Mouse (Mus musculus): ENCODE data around the gene Oaz1. TPM values are rescaled to one million over a fixed set of nuclear protein-coding genes. Genes with fewer than 3 reads are reported as not detected.

Gene Oaz1
- 1,751 and 1,885 TPM in 2 replicates for polyA plus RNA-seq (2015; fragmentation: Nextera tagmentation; extraction: Ambion mirVana)

DNA sequence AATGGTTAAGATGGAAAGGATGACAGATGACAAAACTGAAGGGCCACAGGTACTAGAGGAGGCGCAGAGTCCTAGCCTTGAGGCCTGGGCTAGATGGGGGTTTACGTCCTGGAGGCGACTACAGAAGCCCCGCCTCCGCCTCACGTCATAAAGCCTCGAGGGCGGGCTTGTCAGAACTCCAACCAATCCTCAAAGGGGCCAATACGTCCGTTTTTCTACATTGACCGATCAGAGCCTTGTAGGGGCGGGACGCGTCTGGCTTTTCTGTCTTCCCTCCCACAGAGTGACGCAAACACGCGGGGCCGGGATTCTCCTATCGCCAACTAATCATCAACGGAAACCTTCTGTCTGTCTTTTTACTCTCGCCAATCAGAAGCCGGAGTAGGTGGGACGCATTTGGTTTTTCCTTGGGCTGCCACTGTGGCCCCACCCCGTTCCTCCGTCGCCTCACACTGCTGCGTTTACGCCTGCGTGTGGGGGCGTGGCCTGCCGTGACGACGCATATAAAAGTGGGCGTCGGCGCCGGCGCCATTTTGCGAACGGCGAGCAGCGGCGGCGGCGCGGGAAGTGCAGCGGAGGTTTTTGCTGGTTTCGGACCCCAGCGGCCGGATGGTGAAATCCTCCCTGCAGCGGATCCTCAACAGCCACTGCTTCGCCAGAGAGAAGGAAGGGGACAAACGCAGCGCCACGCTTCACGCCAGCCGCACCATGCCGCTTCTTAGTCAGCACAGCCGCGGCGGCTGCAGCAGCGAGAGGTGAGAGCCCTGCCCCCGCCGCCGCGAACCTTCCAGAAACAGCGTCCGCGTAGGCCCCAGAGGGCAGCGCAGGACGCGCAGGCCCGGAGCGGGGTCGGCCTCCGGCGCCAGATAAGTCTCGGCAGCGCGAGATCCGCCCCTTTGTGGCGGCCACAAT lies at the start of gene Oaz1:
Gene Oaz1, plus strand, starts transcription at position 506 of the 912 bp plus-strand sequence.
- Histone ChIP-seq H3K9ac (peak within 1 kb of the TSS; percentile 97), H3K9me3 (replicated peaks) (no peaks in the 10 kb centered on the region)
- ATAC-seq (ENCODE audit: insufficient number of reproducible peaks, low FRiP score, low TSS enrichment, low read depth), result peak; percentile 98

GRCm38 (mm10) chr10:80777123-80777522 lies 49.3 kb upstream of the Oaz1 start:
- Histone ChIP-seq H3K4me3 (replicated peaks) (no peak overlapping the region), H3K9ac (no peak overlapping the region), H3K27me3 (no peaks in the 10 kb centered on the region), H3K36me3 (peaks cover 93% of the 10 kb centered on the region), H3K9me3 (replicated peaks) (no peaks in the 10 kb centered on the region), H3K4me2 (replicated peaks) (no peak overlapping the region), H3K27ac (replicated peaks) (no peak overlapping the region), H3K4me1 (peaks cover 32% of the 10 kb centered on the region)
- 85% methylated on average over 5 of the region's 5 CpGs for WGBS
- ATAC-seq (ENCODE audit: insufficient number of reproducible peaks, low FRiP score, low TSS enrichment, low read depth), result no peak

More for the DNA sequence above, at the start of gene Oaz1:
- H3K27me3 ChIP-seq, result no peaks in the 10 kb centered on the region
- peaks cover 35% of the 10 kb centered on the region for H3K4me1 ChIP-seq
- peak within 1 kb of the TSS; percentile 71 for H3K4me3 ChIP-seq (replicated peaks)
- peak within 1 kb of the TSS; percentile 93 for H3K4me2 ChIP-seq (replicated peaks)
- WGBS, result under 1% methylated on average over 80 of the region's 82 CpGs
- H3K36me3 ChIP-seq, result peaks cover 18% of the 10 kb centered on the region
- H3K27ac ChIP-seq (replicated peaks), result peak within 1 kb of the TSS; percentile 91

- H3K9ac ChIP-seq, result no peak overlapping the region
- H3K36me3 ChIP-seq, result peaks cover 97% of the 10 kb centered on the region
- ATAC-seq (ENCODE audit: insufficient number of reproducible peaks, low FRiP score, low TSS enrichment, low read depth), result no peak
- H3K4me2 ChIP-seq (replicated peaks), result no peak overlapping the region
- H3K4me3 ChIP-seq (replicated peaks), result no peak overlapping the region
- no peaks in the 10 kb centered on the region for H3K27me3 ChIP-seq
- no peaks in the 10 kb centered on the region for H3K9me3 ChIP-seq (replicated peaks)
- no peak overlapping the region for H3K27ac ChIP-seq (replicated peaks)
- H3K4me1 ChIP-seq, result peaks cover 16% of the 10 kb centered on the region
These were observed 46.9 kb upstream of the Oaz1 start for GRCm38 (mm10) chr10:80779565-80779964.

DNA sequence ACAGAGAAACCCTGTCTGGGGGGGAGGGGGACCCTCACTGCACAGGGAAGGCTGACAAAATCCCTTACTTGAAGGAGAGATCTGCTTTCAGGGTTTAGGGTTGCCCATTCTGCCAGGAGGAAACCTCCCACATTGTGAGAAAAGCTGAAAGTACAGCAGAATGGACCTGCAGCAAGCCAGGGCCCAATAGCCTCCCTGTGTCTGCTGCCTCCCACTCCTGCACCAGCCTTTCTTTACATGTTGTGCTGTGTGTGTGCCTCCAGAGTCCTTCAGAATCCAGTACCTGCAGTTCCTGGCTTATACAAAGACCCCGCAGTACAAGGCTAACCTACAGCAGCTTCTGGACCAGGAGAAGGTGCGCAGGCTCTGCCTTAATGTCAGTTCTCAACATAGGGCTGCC lies 42.2 kb upstream of the Oaz1 start:
- Histone ChIP-seq H3K4me1 (no peaks in the 10 kb centered on the region), H3K9me3 (replicated peaks) (no peaks in the 10 kb centered on the region), H3K9ac (no peak overlapping the region), H3K4me2 (replicated peaks) (no peak overlapping the region), H3K27me3 (no peaks in the 10 kb centered on the region), H3K27ac (replicated peaks) (no peak overlapping the region), H3K4me3 (replicated peaks) (no peak overlapping the region), H3K36me3 (peaks cover 99% of the 10 kb centered on the region)
- no peak for ATAC-seq (ENCODE audit: insufficient number of reproducible peaks, low FRiP score, low TSS enrichment, low read depth)
- WGBS, result 98% methylated on average over 2 of the region's 2 CpGs

- 87% methylated on average over 12 of the region's 12 CpGs for WGBS
- Histone ChIP-seq H3K4me1 (no peaks in the 10 kb centered on the region), H3K4me2 (replicated peaks) (no peak overlapping the region), H3K9ac (no peak overlapping the region), H3K9me3 (replicated peaks) (no peaks in the 10 kb centered on the region), H3K36me3 (peaks cover 97% of the 10 kb centered on the region), H3K27ac (replicated peaks) (no peak overlapping the region), H3K4me3 (replicated peaks) (no peak overlapping the region), H3K27me3 (no peaks in the 10 kb centered on the region)
- no peak for ATAC-seq (ENCODE audit: insufficient number of reproducible peaks, low FRiP score, low TSS enrichment, low read depth)
These were observed 41.6 kb upstream of the Oaz1 start for GRCm38 (mm10) chr10:80784871-80785270.

DNA sequence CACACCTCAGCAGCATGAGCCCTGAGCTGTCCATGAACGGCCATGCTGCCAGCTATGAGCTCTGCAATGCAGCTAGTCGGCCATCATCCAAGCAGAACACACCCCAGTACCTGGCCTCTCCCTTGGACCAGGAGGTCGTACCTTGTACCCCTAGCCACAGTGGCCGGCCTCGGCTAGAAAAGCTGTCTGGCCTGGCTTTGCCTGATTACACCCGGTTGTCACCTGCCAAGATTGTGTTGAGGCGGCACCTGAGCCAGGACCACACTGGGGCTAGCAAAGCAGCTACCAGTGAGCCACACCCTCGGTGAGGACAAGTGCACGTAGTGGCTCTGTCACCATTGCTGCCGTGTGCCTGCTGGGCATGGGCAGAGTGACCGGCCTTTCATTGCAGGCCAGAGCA lies 40.5 kb upstream of the Oaz1 start:
- no peaks in the 10 kb centered on the region for H3K4me1 ChIP-seq
- no peak for ATAC-seq (ENCODE audit: insufficient number of reproducible peaks, low FRiP score, low TSS enrichment, low read depth)
- peaks cover 98% of the 10 kb centered on the region for H3K36me3 ChIP-seq
- H3K27me3 ChIP-seq, result no peaks in the 10 kb centered on the region
- WGBS, result 94% methylated on average over 11 of the region's 11 CpGs
- no peak overlapping the region for H3K27ac ChIP-seq (replicated peaks)
- no peak overlapping the region for H3K9ac ChIP-seq
- H3K4me3 ChIP-seq (replicated peaks), result no peak overlapping the region
- no peak overlapping the region for H3K4me2 ChIP-seq (replicated peaks)
- H3K9me3 ChIP-seq (replicated peaks), result no peaks in the 10 kb centered on the region

DNA sequence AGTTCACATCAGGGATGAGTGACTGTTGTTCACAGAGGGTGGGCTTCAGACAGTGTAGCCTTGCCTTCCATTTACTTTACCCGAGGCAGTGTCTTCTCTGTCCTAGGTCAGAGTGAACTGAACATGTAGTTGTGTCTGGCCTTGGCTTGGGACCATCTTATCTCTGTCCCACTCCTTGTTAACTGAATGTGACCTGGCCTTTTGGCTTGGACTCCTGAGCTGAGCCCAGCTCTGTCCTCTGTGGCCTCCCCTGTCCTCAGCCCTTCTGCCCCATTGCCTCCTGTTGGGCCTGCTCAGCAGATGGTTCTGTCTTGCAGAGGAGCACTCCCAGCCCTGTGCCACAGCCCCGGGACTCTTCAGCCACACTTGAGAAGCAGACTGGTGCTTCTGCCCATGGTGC lies 38.9 kb upstream of the Oaz1 start:
- H3K27ac ChIP-seq (replicated peaks), result no peak overlapping the region
- no peak for ATAC-seq (ENCODE audit: insufficient number of reproducible peaks, low FRiP score, low TSS enrichment, low read depth)
- no peak overlapping the region for H3K4me3 ChIP-seq (replicated peaks)
- H3K4me1 ChIP-seq, result no peaks in the 10 kb centered on the region
- WGBS, result 73% methylated on average over 2 of the region's 2 CpGs
- peaks cover 98% of the 10 kb centered on the region for H3K36me3 ChIP-seq
- no peaks in the 10 kb centered on the region for H3K27me3 ChIP-seq
- H3K9me3 ChIP-seq (replicated peaks), result no peaks in the 10 kb centered on the region
- no peak overlapping the region for H3K4me2 ChIP-seq (replicated peaks)
- no peak overlapping the region for H3K9ac ChIP-seq

DNA sequence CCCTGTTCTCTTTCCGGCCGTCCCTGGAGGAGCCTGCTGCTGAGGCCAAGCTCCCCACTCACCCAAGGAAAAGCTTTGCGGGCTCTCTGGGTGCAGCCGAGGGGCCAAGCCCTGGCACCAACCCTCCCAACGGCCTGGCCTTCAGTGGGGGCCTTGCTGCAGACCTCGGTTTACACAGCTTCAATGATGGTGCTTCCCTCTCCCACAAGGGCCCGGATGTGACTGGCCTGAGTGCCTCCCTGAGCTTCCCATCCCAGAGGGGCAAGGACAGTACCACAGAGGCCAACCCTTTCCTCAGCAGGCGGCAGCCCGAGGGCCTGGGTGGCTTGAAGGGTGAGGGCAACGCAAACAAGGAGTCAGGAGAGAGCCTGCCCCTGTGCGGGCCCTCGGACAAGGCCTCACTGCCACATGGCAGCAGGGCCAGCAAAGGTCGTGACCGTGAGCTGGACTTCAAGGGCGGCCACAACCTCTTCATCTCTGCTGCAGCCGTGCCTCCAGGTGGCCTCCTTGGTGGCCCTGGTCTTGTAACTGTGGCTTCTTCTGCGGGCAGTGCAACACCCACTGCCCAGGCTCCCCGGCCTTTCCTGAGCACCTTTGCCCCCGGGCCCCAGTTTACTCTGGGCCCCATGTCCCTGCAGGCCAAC lies 35.6 kb upstream of the Oaz1 start:
- no peak for ATAC-seq (ENCODE audit: insufficient number of reproducible peaks, low FRiP score, low TSS enrichment, low read depth)
- Histone ChIP-seq H3K9ac (no peak overlapping the region), H3K36me3 (peaks cover 98% of the 10 kb centered on the region), H3K4me3 (replicated peaks) (no peak overlapping the region), H3K27ac (replicated peaks) (no peak overlapping the region), H3K4me2 (replicated peaks) (no peak overlapping the region), H3K4me1 (peaks cover 3% of the 10 kb centered on the region; the same call in 1 of the 2 replicates), H3K9me3 (replicated peaks) (no peaks in the 10 kb centered on the region), H3K27me3 (no peaks in the 10 kb centered on the region)
- 87% methylated on average over 19 of the region's 19 CpGs for WGBS

DNA sequence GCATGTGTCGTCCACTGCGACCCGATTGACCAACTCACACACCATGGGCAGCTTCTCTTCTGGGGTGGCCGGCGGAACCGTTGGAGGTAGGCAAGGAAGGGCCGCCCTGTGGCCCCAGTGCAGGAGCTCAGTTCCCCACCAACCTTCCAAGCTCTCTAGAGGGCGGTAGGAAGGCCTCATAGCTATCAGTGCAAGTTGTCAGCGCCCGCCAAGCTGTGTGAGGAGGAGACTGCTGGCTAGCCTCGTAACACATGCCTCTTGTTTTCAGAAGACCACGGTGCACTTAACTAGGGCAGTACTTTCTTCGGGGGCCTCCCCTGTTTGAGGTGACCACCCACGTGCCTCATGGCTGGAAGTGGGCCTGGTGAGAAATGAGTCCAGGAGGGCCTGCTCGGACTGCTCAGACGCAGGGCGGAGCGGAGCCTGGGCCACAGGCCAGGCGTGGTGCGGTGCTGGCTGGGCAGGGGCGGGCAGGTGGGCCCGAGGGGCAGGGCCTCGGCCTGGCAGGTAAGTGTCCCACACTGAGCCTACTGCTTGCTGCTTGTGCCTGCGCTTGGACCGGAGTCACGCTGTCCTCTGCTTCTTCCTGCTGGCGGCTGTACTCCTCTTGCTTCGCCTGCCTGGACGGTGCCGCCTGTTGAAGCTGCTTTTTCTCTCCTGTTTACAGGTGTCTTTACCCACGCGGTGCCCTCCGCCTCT lies 34.8 kb upstream of the Oaz1 start:
- Histone ChIP-seq H3K27ac (replicated peaks) (0 out of 2 replicates have a peak overlapping the region, but pooled peaks have one; percentile 17), H3K9ac (no peak overlapping the region), H3K27me3 (no peaks in the 10 kb centered on the region), H3K36me3 (peaks cover 98% of the 10 kb centered on the region), H3K4me1 (peaks cover 10% of the 10 kb centered on the region), H3K9me3 (replicated peaks) (no peaks in the 10 kb centered on the region), H3K4me2 (replicated peaks) (no peak overlapping the region), H3K4me3 (replicated peaks) (no peak overlapping the region)
- WGBS, result 75% methylated on average over 33 of the region's 33 CpGs
- ATAC-seq (ENCODE audit: insufficient number of reproducible peaks, low FRiP score, low TSS enrichment, low read depth), result no peak

GRCm38 (mm10) chr10:80792175-80793032 lies 34.1 kb upstream of the Oaz1 start:
- Histone ChIP-seq H3K27ac (replicated peaks) (0 out of 2 replicates have a peak overlapping the region, but pooled peaks have one; percentile 17), H3K27me3 (no peaks in the 10 kb centered on the region), H3K4me1 (peaks cover 17% of the 10 kb centered on the region), H3K9ac (no peak overlapping the region), H3K36me3 (peaks cover 90% of the 10 kb centered on the region), H3K9me3 (replicated peaks) (no peaks in the 10 kb centered on the region), H3K4me2 (replicated peaks) (no peak overlapping the region), H3K4me3 (replicated peaks) (no peak overlapping the region)
- ATAC-seq (ENCODE audit: insufficient number of reproducible peaks, low FRiP score, low TSS enrichment, low read depth), result no peak
- 66% methylated on average over 41 of the region's 41 CpGs for WGBS

Measured in embryonic facial prominence, embryonic 15.5 days (tissue).